Mouse (Mus musculus) left cerebral cortex, adult 18-20 months (tissue): ENCODE measurements around the gene Swap70. TPM values are rescaled to one million over a fixed set of nuclear protein-coding genes. Genes with fewer than 3 reads are reported as not detected.

ENCODE experiments used
- DNase-seq, 2 experiments: peaks; one replicate each; pipeline ENCODE4 v3.0.0; 2021 to 2022; ENCODE audit warnings: low spot score in 2 of 2, mixed read lengths in 1 of 2
- total RNA-seq, 2 experiments: library from RNA; stranded (reverse); gene quantifications; 2 replicates each; pipeline ENCODE4 v1.2.3; 2021

Gene Swap70
- total RNA-seq, 2 experiments from 2014 or later, result 12.3 to 13.1 TPM

- no peak for DNase-seq
Observed at GRCm38 (mm10) chr7:110237451-110237836, 15.9 kb downstream of the Swap70 start.

- DNase-seq, result no peak
Observed at GRCm38 (mm10) chr7:110237837-110238451, 16.4 kb downstream of the Swap70 start.

DNA sequence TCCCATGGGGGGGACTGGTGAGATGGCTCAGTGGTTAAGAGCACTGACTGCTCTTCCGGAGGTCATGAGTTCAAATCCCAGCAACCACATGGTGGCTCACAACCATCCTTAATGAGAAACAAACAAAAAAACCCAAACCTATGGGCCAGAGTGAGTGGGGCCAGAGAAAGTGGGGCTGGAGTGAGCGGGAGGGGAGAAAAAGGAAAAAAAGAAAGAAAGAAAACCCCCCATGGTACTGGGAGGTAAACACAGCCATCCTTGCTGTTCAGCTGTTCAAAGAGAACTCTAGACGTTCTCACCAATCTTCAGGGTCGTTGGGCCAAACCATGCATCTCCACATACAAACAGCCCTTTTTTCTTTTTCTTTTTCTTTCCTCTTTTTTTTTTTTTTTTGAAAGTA lies 18.1 kb downstream of the Swap70 start:
- no peak for DNase-seq

GRCm38 (mm10) chr7:110241472-110242289 lies 20.2 kb downstream of the Swap70 start:
- no peak for DNase-seq

DNA sequence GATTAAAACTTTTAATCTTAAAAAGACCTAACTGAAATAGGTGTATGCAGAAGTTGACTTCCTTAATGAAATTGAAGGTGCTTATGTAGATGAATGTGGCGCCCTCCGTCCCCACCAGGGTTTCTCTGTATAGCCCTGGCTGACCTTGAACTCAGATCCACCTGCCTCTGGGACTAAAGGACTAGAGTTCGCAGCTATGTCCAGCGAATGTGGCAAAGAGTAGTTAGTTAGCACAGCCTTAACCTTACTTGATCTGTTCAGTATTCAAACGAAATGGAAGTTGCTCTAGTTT lies 20.7 kb downstream of the Swap70 start:
- no peak for DNase-seq

- no peak for DNase-seq
Observed at GRCm38 (mm10) chr7:110245128-110245527, 23.6 kb downstream of the Swap70 start.

GRCm38 (mm10) chr7:110246526-110246925 lies 25.0 kb downstream of the Swap70 start:
- DNase-seq, result no peak

- no peak for DNase-seq
Observed at GRCm38 (mm10) chr7:110247801-110248200, 26.3 kb downstream of the Swap70 start.

GRCm38 (mm10) chr7:110248677-110249076 lies 27.2 kb downstream of the Swap70 start:
- DNase-seq, result no peak

GRCm38 (mm10) chr7:110253861-110254260 lies 32.4 kb downstream of the Swap70 start:
- no peak for DNase-seq

- no peak for DNase-seq
Observed at GRCm38 (mm10) chr7:110254395-110254794, 32.9 kb downstream of the Swap70 start.

DNA sequence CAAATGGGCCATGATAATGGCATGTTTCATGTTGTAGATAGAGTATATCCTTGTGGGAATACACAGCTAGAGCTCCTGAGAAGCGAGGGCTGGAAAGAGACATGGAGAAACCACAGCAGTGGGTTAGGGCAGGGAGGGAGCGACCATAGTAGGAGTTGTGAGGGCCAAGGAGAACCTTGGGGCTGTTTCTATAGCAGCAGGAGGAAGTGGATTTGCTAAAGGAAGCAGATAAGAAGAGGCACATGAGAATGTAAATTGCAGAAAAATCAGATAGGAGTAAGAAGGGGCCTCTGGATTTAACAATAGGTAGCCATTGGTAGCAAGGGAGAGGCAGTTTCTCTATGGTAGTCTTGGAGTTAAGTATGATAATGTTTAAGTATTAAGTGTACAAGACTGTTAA lies 35.5 kb downstream of the Swap70 start:
- DNase-seq, result no peak

GRCm38 (mm10) chr7:110258196-110258950 lies 36.9 kb downstream of the Swap70 start:
- no peak for DNase-seq

DNA sequence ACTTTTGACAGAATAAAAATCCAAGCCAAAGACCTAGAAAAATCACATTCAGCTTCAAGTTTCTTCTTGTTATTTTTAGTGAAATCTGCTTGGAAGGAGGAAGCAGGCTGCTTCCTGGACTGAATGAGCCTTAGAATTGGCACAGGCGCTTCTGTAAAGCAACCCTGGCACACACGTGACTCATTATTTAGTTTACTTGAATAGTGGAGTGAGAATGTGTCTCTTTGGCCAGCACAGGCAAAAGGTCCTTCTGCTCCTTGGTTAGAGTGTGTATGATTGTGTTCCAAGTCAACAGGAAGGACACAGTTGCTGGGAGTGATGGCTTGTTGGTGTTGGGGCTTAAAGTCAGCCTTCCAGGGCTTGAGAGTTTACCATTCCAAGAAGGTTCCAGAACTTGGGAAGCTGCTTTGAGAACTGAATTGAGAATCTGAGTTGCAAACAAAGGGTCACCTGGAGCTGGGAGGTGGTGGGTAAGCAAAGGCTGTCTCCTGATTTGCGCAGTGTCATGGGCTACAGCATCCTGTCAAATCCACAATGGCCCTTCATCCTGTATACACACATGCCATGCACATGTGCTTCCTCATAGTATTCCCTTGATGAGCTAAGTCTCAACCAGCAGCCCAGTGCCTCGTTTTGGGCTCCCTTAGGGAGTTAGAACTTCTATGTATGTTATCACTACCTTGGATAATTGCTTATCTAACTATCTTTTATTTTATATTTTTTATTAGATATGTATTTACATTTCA lies 38.6 kb downstream of the Swap70 start:
- DNase-seq, result peak in 1 of 2 experiments; percentile 13

DNA sequence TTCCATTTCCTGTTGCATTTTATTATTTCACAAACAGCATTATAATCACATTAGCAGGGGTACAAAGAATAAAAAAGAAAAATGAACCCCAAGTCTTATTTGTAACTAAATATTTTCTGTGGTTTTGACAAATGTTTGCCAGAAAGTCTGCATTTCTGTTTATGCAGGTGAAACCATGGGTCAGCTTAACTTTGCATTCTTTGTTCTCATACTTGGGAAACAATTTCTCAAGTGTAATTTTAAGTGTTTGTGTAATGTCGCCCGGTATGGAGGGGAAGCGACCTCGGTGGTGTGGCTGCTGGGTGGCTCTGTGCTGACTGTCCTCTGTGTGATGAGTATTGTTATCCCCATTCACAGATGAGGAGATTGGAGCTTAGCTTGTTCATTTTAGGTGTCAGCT lies 40.3 kb downstream of the Swap70 start:
- DNase-seq, result no peak

- DNase-seq, result no peak
Observed at GRCm38 (mm10) chr7:110262661-110263060, 41.1 kb downstream of the Swap70 start.

GRCm38 (mm10) chr7:110263474-110263873 lies 42.0 kb downstream of the Swap70 start:
- DNase-seq, result no peak

GRCm38 (mm10) chr7:110265796-110266195 lies 44.3 kb downstream of the Swap70 start:
- DNase-seq, result peak; percentile 78 to 84

GRCm38 (mm10) chr7:110267014-110267413 lies 45.5 kb downstream of the Swap70 start:
- DNase-seq, result no peak

- DNase-seq, result no peak
Observed at GRCm38 (mm10) chr7:110267994-110268393, 46.5 kb downstream of the Swap70 start.

GRCm38 (mm10) chr7:110268511-110268910 lies 47.0 kb downstream of the Swap70 start:
- no peak for DNase-seq
